Mouse (Mus musculus) heart, postnatal 0 days (tissue): ENCODE measurements around the gene Elf5. TPM values are rescaled to one million over a fixed set of nuclear protein-coding genes. Genes with fewer than 3 reads are reported as not detected.

Experiments
- ATAC-seq: fragments of 200-750 bp; cut with Nextera tagmentation; 2 replicates; pipeline ENCODE4 v1.8.0; 2017; ENCODE audit warnings: low read depth, moderate number of reproducible peaks, moderate library complexity; ENCODE audit not compliant: insufficient read depth
- DNase-seq: peaks from one replicate; pipeline ENCODE4 v3.0.0-alpha.2; 2016; ENCODE audit warnings: low spot score
- H3K27ac ChIP-seq: fragments of 300-500 bp; sonication (generic); 2 replicates; pipeline ENCODE4 v1.5.1; 2014; ENCODE audit warnings: low read depth, mild to moderate bottlenecking
- H3K27me3 ChIP-seq: fragments of 300-500 bp; sonication (generic); 2 replicates; pipeline ENCODE4 v1.6.1; 2014; ENCODE audit warnings: low read length, mixed read lengths; ENCODE audit not compliant: control insufficient read depth, insufficient read depth
- H3K36me3 ChIP-seq: fragments of 300-500 bp; sonication (generic); replicated peaks from 2 replicates; pipeline ENCODE4 v1.6.1; 2014; ENCODE audit warnings: low read length, mixed read lengths; ENCODE audit not compliant: control insufficient read depth, insufficient read depth
- H3K4me1 ChIP-seq: fragments of 300-500 bp; sonication (generic); 2 replicates; pipeline ENCODE4 v1.6.1; 2014; ENCODE audit warnings: antibody characterized with exemption; ENCODE audit not compliant: control insufficient read depth, insufficient read depth
- H3K4me2 ChIP-seq: fragments of 300-500 bp; sonication (generic); 2 replicates; pipeline ENCODE4 v1.6.1; 2014; ENCODE audit warnings: low read depth, mild to moderate bottlenecking, low read length, moderate library complexity
- H3K4me3 ChIP-seq: fragments of 300-500 bp; sonication (generic); 2 replicates; pipeline ENCODE4 v1.5.1; 2014; ENCODE audit warnings: low read depth, low read length
- H3K9ac ChIP-seq: fragments of 300-500 bp; sonication (generic); replicated peaks from 2 replicates; pipeline ENCODE4 v1.6.1; 2014; ENCODE audit warnings: low read depth, low read length, mixed read lengths
- H3K9me3 ChIP-seq: fragments of 300-500 bp; sonication (generic); replicated peaks from 2 replicates; pipeline ENCODE4 v1.6.1; 2016; ENCODE audit warnings: low read length; ENCODE audit not compliant: control insufficient read depth
- CTCF ChIP-seq: IDR thresholded peaks from 2 replicates; pipeline ENCODE4 v1.5.1; 2016; ENCODE audit warnings: antibody characterized with exemption, control low read depth, low read depth
- EP300 ChIP-seq: IDR thresholded peaks from 2 replicates; pipeline ENCODE4 v1.6.1; 2016; ENCODE audit warnings: antibody characterized with exemption, low read depth
- WGBS: fragments of 180-500 bp; shearing (Covaris S2); extraction: QIAGEN DNeasy Blood & Tissue Kit; methylation state at CpG from one replicate; pipeline ENCODE4 v1.1.7; 2014; 5-methylcytosine and 5-hydroxymethylcytosine counted together
- polyA plus RNA-seq: library from polyadenylated mRNA; unstranded; fragments of >200 nt; fragmentation: Nextera tagmentation; extraction: Ambion mirVana; gene quantifications from 2 replicates; pipeline ENCODE4 v1.2.1, GENCODE M21; 2015
- total RNA-seq: library from RNA; depleted of rRNA; stranded (reverse); fragments of >200 nt; gene quantifications from 2 replicates; pipeline ENCODE4 v1.2.3, GENCODE M21; 2014; ENCODE audit warnings: low replicate concordance

Gene Elf5
- total and polyA plus RNA-seq, 2 experiments from 2014 or later = not detected

DNA sequence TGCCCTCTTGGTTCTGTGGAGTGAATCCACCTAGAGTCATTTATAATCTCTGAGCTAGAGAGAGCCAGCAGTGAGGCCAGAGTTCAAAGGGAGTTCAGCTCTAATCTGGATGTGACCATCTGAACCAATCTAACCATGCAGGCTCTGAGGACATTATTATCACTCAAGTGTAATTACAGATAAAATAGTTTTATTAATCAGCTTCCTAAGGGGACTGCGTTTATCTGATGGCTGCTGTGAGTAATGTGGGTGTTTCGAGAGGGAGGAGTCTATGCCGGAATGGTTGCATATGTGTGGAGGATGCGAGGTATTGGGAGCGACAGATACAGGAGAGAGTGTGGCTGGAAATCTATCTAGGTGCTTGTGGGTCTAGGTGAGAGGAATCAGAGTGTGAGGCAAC is 1.9 kb downstream of the Elf5 start:
- ATAC-seq (no peak), DNase-seq (no peak)
- H3K4me2 ChIP-seq = no peak overlapping the region
- H3K4me1 ChIP-seq = no peaks in the 10 kb centered on the region
- no peaks in the 10 kb centered on the region for H3K27me3 ChIP-seq
- TF ChIP-seq EP300 (no peak), CTCF (no peak)
- no peaks in the 10 kb centered on the region for H3K9me3 ChIP-seq
- no peak overlapping the region for H3K9ac ChIP-seq
- 59% methylated on average over 5 of the region's 5 CpGs for WGBS
- H3K27ac ChIP-seq = no peak overlapping the region
- H3K4me3 ChIP-seq = no peak overlapping the region
- H3K36me3 ChIP-seq = no peaks in the 10 kb centered on the region

DNA sequence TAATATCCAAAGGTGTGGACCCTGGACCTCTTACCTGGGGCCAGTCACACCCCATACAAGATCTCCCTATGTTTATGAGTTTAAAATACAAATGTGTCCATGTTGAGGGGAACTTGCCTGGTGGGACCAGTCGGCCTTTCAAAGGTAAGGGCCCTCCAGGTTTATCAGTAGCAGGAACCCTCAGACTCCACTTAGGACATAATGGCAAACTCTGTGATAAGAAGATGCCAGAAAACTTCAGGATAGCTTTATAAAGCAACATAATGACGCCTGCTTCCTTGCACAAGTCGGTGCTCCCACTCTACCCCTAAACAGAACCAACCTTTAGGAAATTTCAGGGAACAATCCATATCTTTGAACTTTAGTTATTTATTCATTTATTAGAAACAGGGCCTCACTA is 4.3 kb downstream of the Elf5 start:
- no peaks in the 10 kb centered on the region for H3K27me3 ChIP-seq
- H3K36me3 ChIP-seq = no peaks in the 10 kb centered on the region
- no peak overlapping the region for H3K4me2 ChIP-seq
- TF ChIP-seq EP300 (no peak), CTCF (no peak)
- DNase-seq = no peak
- no peaks in the 10 kb centered on the region for H3K4me1 ChIP-seq
- WGBS = 36% methylated on average over 3 of the region's 3 CpGs
- H3K4me3 ChIP-seq = no peak overlapping the region
- ATAC-seq = no peak
- no peak overlapping the region for H3K9ac ChIP-seq
- no peak overlapping the region for H3K27ac ChIP-seq
- no peaks in the 10 kb centered on the region for H3K9me3 ChIP-seq

DNA sequence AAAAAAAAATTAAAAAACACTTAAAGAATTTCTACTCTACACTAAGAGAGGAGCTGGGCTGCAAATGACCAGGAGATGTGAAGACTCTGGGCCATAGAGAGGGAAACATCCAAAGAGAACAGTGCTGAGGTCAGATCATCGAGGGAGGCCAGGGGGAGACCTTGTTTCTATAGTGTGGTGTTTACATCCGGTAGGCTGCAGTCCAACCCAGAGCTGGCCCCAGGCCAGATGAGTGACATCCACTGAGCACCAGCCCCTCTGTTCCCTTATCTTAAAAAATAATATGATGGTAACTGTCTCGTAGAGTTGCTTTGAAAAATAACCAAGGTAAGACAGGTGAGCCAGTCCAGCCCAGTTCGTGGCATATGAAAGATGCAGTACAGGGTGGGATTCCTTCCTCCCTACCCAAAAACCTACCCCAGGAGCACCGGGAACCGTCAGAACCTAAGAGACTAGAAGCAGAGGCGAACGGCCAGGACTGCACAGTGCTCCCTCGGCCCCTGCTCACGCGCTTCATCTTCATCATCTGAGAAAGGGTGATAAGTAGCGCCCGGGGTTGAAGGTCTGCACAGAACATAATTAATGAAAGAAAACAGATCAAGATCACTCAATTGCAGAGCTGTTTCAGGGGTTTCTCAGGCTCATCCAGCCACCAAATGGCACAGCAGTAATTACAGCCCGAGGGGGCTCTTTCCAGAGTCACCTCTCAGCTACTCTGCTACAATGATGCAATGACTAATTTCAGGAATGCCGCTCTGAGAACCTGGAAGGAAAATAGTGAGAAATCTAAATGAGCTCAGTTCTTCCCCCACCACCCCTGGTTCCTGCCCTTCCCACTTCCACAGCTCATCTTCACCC is 9.4 kb downstream of the Elf5 start:
- no peak for ATAC-seq
- H3K9ac ChIP-seq = no peak overlapping the region
- H3K36me3 ChIP-seq = no peaks in the 10 kb centered on the region
- no peak for DNase-seq
- H3K4me3 ChIP-seq = no peak overlapping the region
- H3K9me3 ChIP-seq = no peaks in the 10 kb centered on the region
- no peak overlapping the region for H3K4me2 ChIP-seq
- no peaks in the 10 kb centered on the region for H3K27me3 ChIP-seq
- TF ChIP-seq CTCF (no peak), EP300 (no peak)
- H3K4me1 ChIP-seq = no peaks in the 10 kb centered on the region
- no peak overlapping the region for H3K27ac ChIP-seq
- WGBS = 42% methylated on average over 15 of the region's 15 CpGs

DNA sequence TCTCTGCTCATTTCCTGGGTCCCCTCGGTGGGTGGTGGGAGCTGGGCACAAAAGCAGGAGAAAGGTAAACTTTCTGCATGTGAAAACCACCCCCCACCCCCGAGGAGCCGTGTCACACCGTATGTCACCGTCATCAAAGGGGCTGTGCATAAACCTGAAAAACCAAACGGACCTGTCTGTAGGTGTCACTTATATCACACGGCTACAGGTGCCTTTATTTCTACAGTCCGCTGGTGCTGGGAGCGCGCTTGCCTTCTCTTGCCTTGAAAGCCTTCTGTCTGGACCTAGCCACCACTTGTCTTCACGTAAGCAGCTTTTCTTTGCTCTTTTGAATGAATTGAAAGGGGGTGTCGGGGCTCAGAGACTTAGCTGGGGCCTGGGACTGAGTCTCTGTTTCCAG is 12.4 kb downstream of the Elf5 start:
- WGBS = 71% methylated on average over 12 of the region's 12 CpGs
- H3K4me1 ChIP-seq = no peaks in the 10 kb centered on the region
- H3K36me3 ChIP-seq = no peaks in the 10 kb centered on the region
- no peak overlapping the region for H3K4me3 ChIP-seq
- no peaks in the 10 kb centered on the region for H3K9me3 ChIP-seq
- no peak overlapping the region for H3K9ac ChIP-seq
- ATAC-seq (no peak), DNase-seq (no peak)
- H3K27me3 ChIP-seq = no peaks in the 10 kb centered on the region
- no peak for TF ChIP-seq EP300
- no peak for TF ChIP-seq CTCF
- no peak overlapping the region for H3K4me2 ChIP-seq
- no peak overlapping the region for H3K27ac ChIP-seq

DNA sequence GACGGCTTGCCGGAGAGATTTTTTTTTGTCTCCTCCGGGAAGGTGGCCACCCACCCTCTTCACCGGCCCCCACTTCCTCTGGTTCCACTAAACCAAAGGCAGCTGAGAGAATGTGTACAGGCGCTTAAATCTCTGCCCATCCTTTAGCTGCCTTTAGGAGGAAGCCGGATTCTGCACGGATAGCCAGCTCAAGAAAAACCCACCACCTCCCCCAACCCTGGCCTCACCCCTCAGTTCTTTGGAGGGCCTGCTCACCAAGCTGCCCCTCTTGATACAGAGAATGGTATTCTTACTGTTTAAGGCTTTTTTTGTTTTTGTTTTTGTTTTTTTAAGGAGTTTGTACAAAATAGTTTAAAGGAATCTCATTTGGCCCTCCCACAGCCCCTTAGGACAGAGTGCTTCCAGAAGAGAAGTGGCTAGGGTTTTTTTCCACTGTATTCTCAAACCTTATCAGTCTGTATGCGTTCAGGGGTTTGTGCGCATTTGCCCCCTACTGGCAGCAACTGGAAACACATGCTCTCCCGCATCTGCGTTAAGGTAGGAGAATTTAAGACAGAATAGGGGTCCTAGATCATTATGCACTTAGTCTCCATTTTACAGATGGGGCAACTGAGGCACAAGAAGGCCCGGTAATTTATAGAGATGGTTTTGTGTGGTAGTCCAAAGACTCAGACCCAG is 13.0 kb downstream of the Elf5 start:
- no peaks in the 10 kb centered on the region for H3K36me3 ChIP-seq
- H3K27me3 ChIP-seq = no peaks in the 10 kb centered on the region
- TF ChIP-seq CTCF (peak; percentile 85), EP300 (no peak)
- WGBS = 23% methylated on average over 12 of the region's 12 CpGs
- H3K27ac ChIP-seq = no peak overlapping the region
- no peak overlapping the region for H3K4me2 ChIP-seq
- ATAC-seq = peak; percentile 75
- H3K9ac ChIP-seq = no peak overlapping the region
- peak; percentile 57 for DNase-seq
- H3K4me3 ChIP-seq = no peak overlapping the region
- no peaks in the 10 kb centered on the region for H3K4me1 ChIP-seq
- H3K9me3 ChIP-seq = no peaks in the 10 kb centered on the region
